Mouse (Mus musculus): ENCODE measurements around the gene Neurl1a.

- no peak for TF ChIP-seq CTCF (IDR thresholded peaks at IDR 0.05; ENCODE audit: insufficient read depth, low read length)
- TF ChIP-seq POLR2A (IDR thresholded peaks at IDR 0.05; ENCODE audit: borderline replicate concordance, extremely low read depth, low read depth, low read length), result no peak; the same call in 1 of the 2 replicates
Observed at GRCm38 (mm10) chr19:47137051-47137581, 41.5 kb upstream of the Neurl1a start.
